Mouse (Mus musculus): Measurements from ENCODE around the gene Msln. TPM values are rescaled to one million over a fixed set of nuclear protein-coding genes. Genes with fewer than 3 reads are reported as not detected.

The Msln gene
- total and polyA plus RNA-seq, 3 experiments: not detected

DNA sequence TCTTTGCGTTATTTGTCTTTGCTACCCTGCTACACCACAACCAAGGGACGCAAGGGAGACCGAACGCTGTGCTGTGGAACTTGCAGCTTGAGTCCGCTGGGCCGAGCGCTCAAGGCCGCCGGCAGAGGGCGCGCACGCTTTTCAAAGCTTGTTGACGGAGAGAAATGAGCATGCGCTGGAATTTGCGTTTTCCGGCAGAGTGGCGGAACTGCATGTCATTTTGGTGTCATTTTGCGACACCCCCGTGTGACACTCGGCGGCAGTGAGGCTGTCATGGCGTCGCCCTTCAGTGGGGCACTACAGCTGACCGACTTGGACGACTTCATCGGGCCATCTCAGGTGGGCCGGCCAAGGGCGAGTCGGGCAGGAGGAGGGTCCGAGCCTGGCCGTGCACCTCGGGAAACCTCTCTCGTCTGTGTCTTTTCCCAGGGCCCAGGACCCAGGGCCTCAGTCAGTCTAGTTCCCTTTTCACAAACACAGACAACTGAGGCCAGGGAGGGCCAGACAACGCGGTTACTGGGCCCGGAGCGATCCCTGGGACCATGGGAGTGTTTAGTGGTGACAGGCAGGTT lies 19.5 kb upstream of the Msln start, which contains the start of gene Narfl:
TSS of gene Narfl (plus strand) at position 228 of the 572 bp plus-strand sequence.
- Histone ChIP-seq H3K79me2 (ENCODE audit: control insufficient read depth, insufficient read depth, low read length, poor library complexity) (peaks cover 8% of the 10 kb centered on the region), H3K9ac (ENCODE audit: control insufficient read depth, low read depth, low read length, poor library complexity, severe bottlenecking) (peak within 1 kb of the TSS; percentile 86), H3K4me1 (ENCODE audit: control insufficient read depth in 1 of 2, insufficient read depth in 2 of 2, low read length in 2 of 2) (peaks cover 0 to 10% of the 10 kb centered on the region in 2 experiments; a peak in 3 of 4 replicates), H3K36me3 (ENCODE audit: control insufficient read depth in 1 of 2, insufficient read depth in 2 of 2, low read length in 2 of 2) (no peaks in the 10 kb centered on the region; a peak in 1 of 4 replicates), H3K9me3 (replicated peaks; ENCODE audit: insufficient read depth, low read length) (no peaks in the 10 kb centered on the region), H3K27me3 (ENCODE audit: control insufficient read depth in 1 of 2, insufficient read depth in 2 of 2, low read length in 2 of 2) (peaks cover 3% of the 10 kb centered on the region in 2 experiments; a peak in 2 of 4 replicates), H3K4me3 (ENCODE audit: control insufficient read depth in 1 of 2, insufficient read depth in 1 of 2, low read depth in 2 of 2, low read length in 2 of 2) (peak within 1 kb of the TSS; percentile 73 to 74), H3K27ac (ENCODE audit: control insufficient read depth, low read depth, low read length) (no peak within 1 kb of the TSS)
- peak; percentile 98 for DNase-seq (ENCODE audit: low read depth, low spot score)
- TF ChIP-seq MAFK (IDR thresholded peaks at IDR 0.05; ENCODE audit: borderline replicate concordance, low read depth, low read length): no peak
- peak; percentile 93 for TF ChIP-seq MXI1 (IDR thresholded peaks at IDR 0.05; ENCODE audit: low read depth, low read length)
- no peak for TF ChIP-seq CHD1 (IDR thresholded peaks at IDR 0.05; ENCODE audit: low read depth, low read length)
- TF ChIP-seq TAL1 (IDR thresholded peaks at IDR 0.05; ENCODE audit: low read length): no peak
- TF ChIP-seq USF2 (IDR thresholded peaks at IDR 0.05; ENCODE audit: borderline replicate concordance in 1 of 2, insufficient read depth in 1 of 2, low read depth in 1 of 2, low read length in 2 of 2): no peak
- TF ChIP-seq E2F4 (IDR thresholded peaks at IDR 0.05; ENCODE audit: borderline replicate concordance, low read depth, low read length): no peak
- 0 out of 2 replicates have a peak, but pooled peaks have one; percentile 65 for TF ChIP-seq MEF2A (IDR thresholded peaks at IDR 0.05; ENCODE audit: extremely low read depth, insufficient replicate concordance, low read depth, low read length, poor library complexity, severe bottlenecking)
- peak; percentile 99 for TF ChIP-seq KAT2A (conservative IDR thresholded peaks at IDR 0.05; ENCODE audit: low read depth, low read length)
- peak; percentile 63 for TF ChIP-seq USF1 (IDR thresholded peaks at IDR 0.05; ENCODE audit: low read depth, low read length)
- no peak for TF ChIP-seq EP300 (IDR thresholded peaks at IDR 0.05; ENCODE audit: low read depth in 1 of 2, low read length in 2 of 2)
- TF ChIP-seq SIN3A (IDR thresholded peaks at IDR 0.05; ENCODE audit: low read length): peak; percentile 99
- TF ChIP-seq GABPA (IDR thresholded peaks at IDR 0.05; ENCODE audit: low read depth, low read length): no peak; the same call in 1 of the 2 replicates
- TF ChIP-seq ELF1 (IDR thresholded peaks at IDR 0.05; ENCODE audit: low read depth, low read length): peak; percentile 100
- peak; percentile 96 for TF ChIP-seq SMC3 (IDR thresholded peaks at IDR 0.05; ENCODE audit: low read depth, low read length)
- no peak for TF ChIP-seq ZNF384 (IDR thresholded peaks at IDR 0.05; ENCODE audit: low read depth, low read length)
- TF ChIP-seq POLR2A (IDR thresholded peaks at IDR 0.05; ENCODE audit: control insufficient read depth in 1 of 2, insufficient read depth in 1 of 2, low read depth in 1 of 2, low read length in 2 of 2, poor library complexity in 1 of 2): peak; percentile 71 to 72; a peak in 3 of 4 replicates
- TF ChIP-seq HCFC1 (IDR thresholded peaks at IDR 0.05; ENCODE audit: low read depth, low read length): peak; percentile 99
- TF ChIP-seq RCOR1 (IDR thresholded peaks at IDR 0.05; ENCODE audit: low read depth, low read length): no peak
- no peak for TF ChIP-seq MYB (IDR thresholded peaks at IDR 0.05; ENCODE audit: low read depth, low read length)
- TF ChIP-seq GATA1 (IDR thresholded peaks at IDR 0.05; ENCODE audit: low read depth, low read length): no peak
- TF ChIP-seq TBP (IDR thresholded peaks at IDR 0.05; ENCODE audit: low read depth, low read length): peak; percentile 97
- TF ChIP-seq ZC3H11A (IDR thresholded peaks at IDR 0.05; ENCODE audit: low read depth, low read length): peak; percentile 79
- no peak for TF ChIP-seq UBTF (IDR thresholded peaks at IDR 0.05; ENCODE audit: borderline replicate concordance, insufficient read depth, low read depth, low read length)
- TF ChIP-seq MAX (IDR thresholded peaks at IDR 0.05; ENCODE audit: low read length): peak; percentile 62; the same call in 1 of the 2 replicates
- TF ChIP-seq BHLHE40 (IDR thresholded peaks at IDR 0.05; ENCODE audit: borderline replicate concordance, low read depth, low read length): no peak
- peak; percentile 86 for TF ChIP-seq TCF12 (IDR thresholded peaks at IDR 0.05; ENCODE audit: low read depth, low read length)
- peak; percentile 68 for TF ChIP-seq RAD21 (IDR thresholded peaks at IDR 0.05; ENCODE audit: low read depth, low read length)
- TF ChIP-seq CTCF (IDR thresholded peaks at IDR 0.05 in 2 of 3, conservative IDR thresholded peaks at IDR 0.05 in 1 of 3; ENCODE audit: control insufficient read depth in 1 of 3, insufficient read depth in 1 of 3, low read depth in 2 of 3, low read length in 3 of 3, poor library complexity in 1 of 3, severe bottlenecking in 1 of 3): peak; percentile 89 to 98 (median 97)
- TF ChIP-seq MYC (IDR thresholded peaks at IDR 0.05; ENCODE audit: low read depth, low read length): peak; percentile 82; the same call in 1 of the 2 replicates
- TF ChIP-seq ZMIZ1 (IDR thresholded peaks at IDR 0.05; ENCODE audit: low read depth, low read length): no peak
- peak; percentile 88; the same call in 1 of the 2 replicates for TF ChIP-seq MAZ (IDR thresholded peaks at IDR 0.05; ENCODE audit: low read depth, low read length)
- TF ChIP-seq JUND (IDR thresholded peaks at IDR 0.05; ENCODE audit: low read depth, low read length): 0 out of 2 replicates have a peak, but pooled peaks have one; percentile 14
- TF ChIP-seq NELFE (IDR thresholded peaks at IDR 0.05; ENCODE audit: low read depth, low read length): peak; percentile 72
- peak; percentile 95 for TF ChIP-seq NRF1 (IDR thresholded peaks at IDR 0.05; ENCODE audit: insufficient read depth, low read depth, low read length, poor library complexity, severe bottlenecking)
